Comparison of ENCODE assay signal across 8 mouse cellular contexts in the genomic region with DNA sequence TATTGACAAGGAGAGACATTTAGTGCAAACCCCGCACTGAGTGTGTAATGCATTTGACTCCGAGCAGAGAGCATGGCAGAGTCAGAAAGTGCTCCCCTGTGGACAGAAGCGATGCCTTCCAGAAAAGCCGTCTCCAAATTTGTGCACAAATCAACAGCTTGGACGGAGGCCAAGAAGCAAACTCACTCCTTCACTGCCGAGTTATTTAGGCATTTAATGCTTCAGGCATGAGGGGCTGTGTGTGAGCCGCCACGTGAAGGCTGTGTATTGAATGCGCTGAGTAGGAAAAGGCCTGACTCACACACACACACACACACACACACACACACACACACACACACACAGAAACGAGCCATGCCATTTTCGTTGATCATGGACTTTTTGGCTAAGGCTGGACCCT.
A peak's percentile ranks its signal among the peaks of the same experiment; 100 is the strongest.
DNase-seq lines count a peak whose midpoint lies in the region; TF ChIP-seq lines count a peak whose summit lies in the region.

No protein-coding gene starts in this region.

- no peak overlapping the region for H3K27ac ChIP-seq in layer of hippocampus, adult 2 months

- DNase-seq in layer of hippocampus, adult 11-12 months (ENCODE audit: low spot score): peak; percentile 45
- DNase-seq in layer of hippocampus, adult 2 months (ENCODE audit: low spot score in 2 of 2): no peak
- DNase-seq in adrenal gland, adult 18-20 months (ENCODE audit: low spot score in 2 of 2): peak; percentile 20 to 29
- DNase-seq in cerebellum, adult 8-10 months: peak; percentile 60
- peak; percentile 45 to 67 for DNase-seq in heart, postnatal 14 days
- DNase-seq in lung, postnatal 36 days: peak; percentile 14
- no peak for DNase-seq in embryo, embryonic 10 days (ENCODE audit: low spot score)
- DNase-seq in spleen, postnatal 4 days (ENCODE audit: low spot score in 2 of 2): no peak

- intact Hi-C loops in heart, postnatal 14 days (cut with DNase I): no loop called here

- no peak overlapping the region for H3K4me3 ChIP-seq in layer of hippocampus, adult 2 months

- TF ChIP-seq CTCF in layer of hippocampus, adult 2 months (conservative IDR thresholded peaks at IDR 0.05): no peak; the same call in 1 of the 2 replicates

Comparison
In these comparisons a context has a peak if more than half of its experiments do, and no peak if none do; other contexts are left out.
1. DNase-seq: peak in layer of hippocampus, adult 11-12 months (single experiment), adrenal gland, adult 18-20 months (2 of 2), cerebellum, adult 8-10 months (single experiment), heart, postnatal 14 days (2 of 2) and lung, postnatal 36 days (single experiment); none in layer of hippocampus, adult 2 months (0 of 2), embryo, embryonic 10 days (single experiment) and spleen, postnatal 4 days (0 of 2).